Mouse (Mus musculus): ENCODE measurements at regions not wholly inside any gene's neighbourhood (a gene's known extent, or its start where the extent isn't known, plus 50 kb on each side); places are given as distances from the start of the nearest gene placed in this dataset.

GRCm38 (mm10) chr11:71515264-71515663 is 234.5 kb upstream of the Wscd1 start:
- Histone ChIP-seq H3K4me3 (replicated peaks) (no peak overlapping the region), H3K4me2 (no peak overlapping the region), H3K36me3 (no peaks in the 10 kb centered on the region), H3K4me1 (replicated peaks) (peaks cover 22% of the 10 kb centered on the region), H3K9ac (replicated peaks) (no peak overlapping the region), H3K9me3 (no peaks in the 10 kb centered on the region), H3K27ac (no peak overlapping the region), H3K27me3 (no peaks in the 10 kb centered on the region)
- ATAC-seq (ENCODE audit: insufficient number of reproducible peaks, insufficient read depth, low FRiP score, low TSS enrichment, low read depth): no peak
- 60% methylated on average over 6 of the region's 6 CpGs for WGBS

DNA sequence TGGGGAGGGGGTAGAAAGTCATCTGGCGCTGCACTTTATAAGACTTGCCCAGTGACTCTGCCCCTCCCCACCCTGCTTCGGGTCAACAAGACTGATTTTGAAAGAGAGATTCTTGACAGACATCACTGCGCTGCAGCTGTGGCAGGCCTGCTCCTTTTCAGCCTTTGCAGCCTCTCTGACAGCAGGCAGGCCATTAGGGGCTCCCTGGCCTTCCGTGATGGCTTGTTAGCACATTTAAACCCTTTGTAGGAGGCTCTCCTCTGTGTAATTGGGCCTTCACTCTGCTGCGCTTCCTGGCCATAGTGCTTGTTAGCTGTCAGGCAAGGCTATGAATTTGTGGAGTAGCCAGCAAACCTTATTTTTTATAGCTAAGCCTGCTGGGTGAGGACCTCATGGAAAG is 232.3 kb upstream of the Wscd1 start:
- no peaks in the 10 kb centered on the region for H3K9me3 ChIP-seq
- ATAC-seq (ENCODE audit: insufficient number of reproducible peaks, insufficient read depth, low FRiP score, low TSS enrichment, low read depth): no peak
- no peaks in the 10 kb centered on the region for H3K27me3 ChIP-seq
- H3K4me2 ChIP-seq: no peak overlapping the region
- WGBS: 13% methylated on average over 5 of the region's 5 CpGs
- H3K27ac ChIP-seq: no peak overlapping the region
- H3K36me3 ChIP-seq: no peaks in the 10 kb centered on the region
- peaks cover 20% of the 10 kb centered on the region for H3K4me1 ChIP-seq (replicated peaks)
- H3K9ac ChIP-seq (replicated peaks): no peak overlapping the region
- H3K4me3 ChIP-seq (replicated peaks): no peak overlapping the region

- WGBS: 97% methylated on average over 2 of the region's 2 CpGs
- Histone ChIP-seq H3K27me3 (no peaks in the 10 kb centered on the region), H3K36me3 (no peaks in the 10 kb centered on the region), H3K9ac (replicated peaks) (no peak overlapping the region), H3K4me2 (no peak overlapping the region), H3K4me3 (replicated peaks) (no peak overlapping the region), H3K27ac (no peak overlapping the region), H3K4me1 (replicated peaks) (no peaks in the 10 kb centered on the region), H3K9me3 (no peaks in the 10 kb centered on the region)
- no peak for ATAC-seq (ENCODE audit: insufficient number of reproducible peaks, insufficient read depth, low FRiP score, low TSS enrichment, low read depth)
Measured at GRCm38 (mm10) chr11:71527691-71528090, 222.0 kb upstream of the Wscd1 start.

GRCm38 (mm10) chr11:71528588-71528987 is 221.1 kb upstream of the Wscd1 start:
- H3K27ac ChIP-seq: no peak overlapping the region
- 90% methylated on average over 4 of the region's 4 CpGs for WGBS
- no peaks in the 10 kb centered on the region for H3K36me3 ChIP-seq
- H3K27me3 ChIP-seq: no peaks in the 10 kb centered on the region
- no peak for ATAC-seq (ENCODE audit: insufficient number of reproducible peaks, insufficient read depth, low FRiP score, low TSS enrichment, low read depth)
- H3K4me3 ChIP-seq (replicated peaks): no peak overlapping the region
- H3K4me2 ChIP-seq: no peak overlapping the region
- H3K4me1 ChIP-seq (replicated peaks): no peaks in the 10 kb centered on the region
- H3K9ac ChIP-seq (replicated peaks): no peak overlapping the region
- no peaks in the 10 kb centered on the region for H3K9me3 ChIP-seq

DNA sequence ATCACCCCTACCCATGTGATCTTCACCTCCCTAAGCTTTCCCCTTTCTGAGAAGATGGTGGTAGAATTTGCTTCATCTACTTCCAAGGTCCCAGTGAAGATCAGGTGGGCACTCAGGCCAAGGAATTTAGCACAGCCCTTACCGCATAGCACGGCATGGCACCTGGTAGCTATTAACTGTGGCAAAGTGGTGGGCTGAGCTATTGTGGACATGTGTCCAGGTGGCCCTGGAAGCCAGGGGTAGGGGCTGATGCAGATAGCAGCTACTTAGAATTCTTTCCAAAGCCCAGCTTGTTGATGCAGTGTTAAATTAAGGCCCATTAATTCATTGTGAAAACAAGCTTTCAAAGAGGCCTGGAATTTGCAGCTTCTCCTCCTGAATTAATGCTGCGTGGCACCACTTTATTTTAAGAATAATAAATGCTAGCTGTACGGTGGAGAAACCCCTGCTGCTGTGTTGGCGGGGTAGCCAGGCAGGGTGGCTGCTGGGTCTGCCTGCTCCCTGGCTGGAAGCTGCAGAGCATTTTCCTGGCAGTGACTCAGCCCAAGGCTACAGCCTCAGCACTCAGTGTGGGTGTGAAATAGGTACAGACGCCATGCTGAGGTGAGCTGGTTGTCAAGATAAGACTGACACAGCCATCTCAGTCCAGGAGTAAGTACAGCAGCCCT is 208.4 kb upstream of the Wscd1 start:
- Histone ChIP-seq H3K4me2 (no peak overlapping the region), H3K9me3 (peaks cover 7% of the 10 kb centered on the region; the same call in 1 of the 2 replicates), H3K36me3 (no peaks in the 10 kb centered on the region), H3K27ac (no peak overlapping the region), H3K27me3 (no peaks in the 10 kb centered on the region), H3K4me1 (replicated peaks) (0 out of 2 replicates have a peak, but pooled peaks cover 5% of the 10 kb centered on the region), H3K4me3 (replicated peaks) (no peak overlapping the region), H3K9ac (replicated peaks) (no peak overlapping the region)
- no peak for ATAC-seq (ENCODE audit: insufficient number of reproducible peaks, insufficient read depth, low FRiP score, low TSS enrichment, low read depth)
- WGBS: 49% methylated on average over 6 of the region's 6 CpGs

- H3K4me1 ChIP-seq (replicated peaks): no peaks in the 10 kb centered on the region
- H3K4me2 ChIP-seq: no peak overlapping the region
- ATAC-seq (ENCODE audit: insufficient number of reproducible peaks, insufficient read depth, low FRiP score, low TSS enrichment, low read depth): no peak
- H3K9me3 ChIP-seq: no peaks in the 10 kb centered on the region
- no peak overlapping the region for H3K9ac ChIP-seq (replicated peaks)
- no peak overlapping the region for H3K4me3 ChIP-seq (replicated peaks)
- WGBS: 77% methylated on average over 3 of the region's 3 CpGs
- H3K27ac ChIP-seq: no peak overlapping the region
- no peaks in the 10 kb centered on the region for H3K36me3 ChIP-seq
- no peaks in the 10 kb centered on the region for H3K27me3 ChIP-seq
Measured at GRCm38 (mm10) chr11:71557412-71557811, 192.3 kb upstream of the Wscd1 start.

- Histone ChIP-seq H3K4me1 (replicated peaks) (no peaks in the 10 kb centered on the region), H3K36me3 (no peaks in the 10 kb centered on the region), H3K4me2 (no peak overlapping the region), H3K9ac (replicated peaks) (no peak overlapping the region), H3K9me3 (no peaks in the 10 kb centered on the region), H3K27ac (no peak overlapping the region), H3K4me3 (replicated peaks) (no peak overlapping the region), H3K27me3 (no peaks in the 10 kb centered on the region)
- no peak for ATAC-seq (ENCODE audit: insufficient number of reproducible peaks, insufficient read depth, low FRiP score, low TSS enrichment, low read depth)
Measured at GRCm38 (mm10) chr11:71564831-71565230, 184.9 kb upstream of the Wscd1 start.

GRCm38 (mm10) chr11:71576801-71577200 is 172.9 kb upstream of the Wscd1 start:
- H3K36me3 ChIP-seq: no peaks in the 10 kb centered on the region
- no peak overlapping the region for H3K27ac ChIP-seq
- no peaks in the 10 kb centered on the region for H3K27me3 ChIP-seq
- WGBS: 62% methylated on average over 5 of the region's 5 CpGs
- no peak overlapping the region for H3K4me2 ChIP-seq
- no peak overlapping the region for H3K9ac ChIP-seq (replicated peaks)
- ATAC-seq (ENCODE audit: insufficient number of reproducible peaks, insufficient read depth, low FRiP score, low TSS enrichment, low read depth): no peak
- H3K4me1 ChIP-seq (replicated peaks): no peaks in the 10 kb centered on the region
- H3K4me3 ChIP-seq (replicated peaks): no peak overlapping the region
- no peaks in the 10 kb centered on the region for H3K9me3 ChIP-seq

- Histone ChIP-seq H3K27me3 (no peaks in the 10 kb centered on the region), H3K4me1 (replicated peaks) (no peaks in the 10 kb centered on the region), H3K9me3 (no peaks in the 10 kb centered on the region), H3K4me3 (replicated peaks) (no peak overlapping the region), H3K9ac (replicated peaks) (no peak overlapping the region), H3K36me3 (no peaks in the 10 kb centered on the region), H3K27ac (no peak overlapping the region), H3K4me2 (no peak overlapping the region)
- 48% methylated on average over 2 of the region's 2 CpGs for WGBS
- ATAC-seq (ENCODE audit: insufficient number of reproducible peaks, insufficient read depth, low FRiP score, low TSS enrichment, low read depth): no peak
Measured at GRCm38 (mm10) chr11:71581775-71582174, 167.9 kb upstream of the Wscd1 start.

DNA sequence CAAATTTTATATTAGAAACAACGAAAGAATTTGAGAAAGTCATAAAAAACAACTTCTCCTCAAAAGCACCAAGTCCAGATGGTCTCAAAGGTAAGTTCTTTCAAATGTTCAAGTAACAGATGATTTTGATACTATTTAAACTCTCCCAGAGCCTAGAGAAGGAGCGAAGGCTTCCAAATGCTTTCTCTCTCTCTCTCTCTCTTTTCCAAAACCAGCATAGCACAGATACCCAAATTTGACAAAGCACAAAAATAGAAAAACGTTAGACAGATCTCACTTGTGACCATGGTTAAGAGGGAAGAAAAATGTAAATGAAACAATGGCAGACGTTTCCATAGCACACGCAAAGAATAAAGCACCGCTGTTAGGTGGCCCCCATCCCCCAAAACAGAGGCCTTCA is 158.7 kb upstream of the Wscd1 start:
- H3K4me1 ChIP-seq (replicated peaks): no peaks in the 10 kb centered on the region
- no peak for ATAC-seq (ENCODE audit: insufficient number of reproducible peaks, insufficient read depth, low FRiP score, low TSS enrichment, low read depth)
- H3K27ac ChIP-seq: no peak overlapping the region
- no peaks in the 10 kb centered on the region for H3K36me3 ChIP-seq
- no peak overlapping the region for H3K9ac ChIP-seq (replicated peaks)
- no peak overlapping the region for H3K4me2 ChIP-seq
- no peak overlapping the region for H3K4me3 ChIP-seq (replicated peaks)
- no peaks in the 10 kb centered on the region for H3K9me3 ChIP-seq
- WGBS: 88% methylated on average over 6 of the region's 6 CpGs
- H3K27me3 ChIP-seq: no peaks in the 10 kb centered on the region

DNA sequence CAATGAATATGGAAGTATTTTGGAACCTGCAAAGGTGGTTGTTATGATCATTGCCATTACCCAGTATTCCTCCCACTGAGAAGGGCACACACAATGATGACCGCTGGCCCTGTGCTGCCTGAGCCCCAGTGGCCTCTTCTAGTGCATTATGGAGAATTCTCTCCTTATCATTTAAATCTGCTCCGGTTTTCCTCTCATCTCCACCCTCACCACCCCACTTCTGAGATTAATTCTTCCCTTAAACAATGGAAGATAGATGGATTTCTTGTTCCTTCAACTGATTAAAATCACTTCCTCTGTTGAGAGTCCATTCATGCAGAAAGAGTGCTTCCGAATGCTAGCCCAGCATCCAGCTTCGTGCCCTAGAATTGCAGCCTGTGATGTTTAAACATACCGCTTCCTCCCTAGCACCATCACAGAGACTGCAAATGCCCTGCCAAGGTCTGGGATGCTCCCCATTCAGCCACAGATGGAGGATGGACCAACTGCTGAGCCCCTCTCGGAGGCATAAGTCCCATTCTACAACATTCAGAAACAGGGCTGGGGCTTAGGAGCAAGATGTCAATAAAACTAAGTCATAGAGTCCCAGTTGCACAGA is 155.4 kb upstream of the Wscd1 start:
- no peak overlapping the region for H3K9ac ChIP-seq (replicated peaks)
- WGBS: 88% methylated on average over 6 of the region's 6 CpGs

DNA sequence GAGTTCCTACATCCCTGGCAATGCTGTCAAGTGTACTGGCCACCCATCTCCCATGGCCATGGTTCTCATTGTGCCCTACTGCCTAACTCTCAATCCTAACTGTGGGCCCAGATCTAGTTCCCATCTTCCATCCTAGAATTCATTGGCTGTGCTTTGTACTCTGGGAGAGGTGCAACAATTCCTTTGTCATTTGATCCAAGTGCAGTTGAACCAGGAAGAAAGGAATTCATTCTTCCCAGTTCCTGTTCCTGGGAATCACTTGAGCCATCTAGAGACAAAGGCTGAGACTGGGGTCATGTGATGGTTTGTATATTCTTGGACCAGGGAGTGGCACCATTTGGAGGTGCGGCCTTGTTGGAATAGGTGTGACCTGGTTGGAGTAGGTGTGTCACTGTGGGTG is 152.0 kb upstream of the Wscd1 start:
- no peak for ATAC-seq (ENCODE audit: insufficient number of reproducible peaks, insufficient read depth, low FRiP score, low TSS enrichment, low read depth)
- Histone ChIP-seq H3K4me2 (no peak overlapping the region), H3K4me1 (replicated peaks) (no peaks in the 10 kb centered on the region), H3K36me3 (no peaks in the 10 kb centered on the region), H3K27ac (no peak overlapping the region), H3K4me3 (replicated peaks) (no peak overlapping the region), H3K9me3 (no peaks in the 10 kb centered on the region), H3K27me3 (no peaks in the 10 kb centered on the region), H3K9ac (replicated peaks) (no peak overlapping the region)
- WGBS: 88% methylated on average over 1 of the region's 1 CpGs

More for the DNA sequence above, 155.4 kb upstream of the Wscd1 start:
- H3K9me3 ChIP-seq: no peaks in the 10 kb centered on the region
- no peaks in the 10 kb centered on the region for H3K36me3 ChIP-seq
- no peak overlapping the region for H3K4me2 ChIP-seq
- no peaks in the 10 kb centered on the region for H3K4me1 ChIP-seq (replicated peaks)
- no peaks in the 10 kb centered on the region for H3K27me3 ChIP-seq
- H3K4me3 ChIP-seq (replicated peaks): no peak overlapping the region
- H3K27ac ChIP-seq: no peak overlapping the region
- no peak for ATAC-seq (ENCODE audit: insufficient number of reproducible peaks, insufficient read depth, low FRiP score, low TSS enrichment, low read depth)

Data from limb, embryonic 12.5 days (tissue).